ENCODE assay signal across 18 mouse cellular contexts in the genomic region with DNA sequence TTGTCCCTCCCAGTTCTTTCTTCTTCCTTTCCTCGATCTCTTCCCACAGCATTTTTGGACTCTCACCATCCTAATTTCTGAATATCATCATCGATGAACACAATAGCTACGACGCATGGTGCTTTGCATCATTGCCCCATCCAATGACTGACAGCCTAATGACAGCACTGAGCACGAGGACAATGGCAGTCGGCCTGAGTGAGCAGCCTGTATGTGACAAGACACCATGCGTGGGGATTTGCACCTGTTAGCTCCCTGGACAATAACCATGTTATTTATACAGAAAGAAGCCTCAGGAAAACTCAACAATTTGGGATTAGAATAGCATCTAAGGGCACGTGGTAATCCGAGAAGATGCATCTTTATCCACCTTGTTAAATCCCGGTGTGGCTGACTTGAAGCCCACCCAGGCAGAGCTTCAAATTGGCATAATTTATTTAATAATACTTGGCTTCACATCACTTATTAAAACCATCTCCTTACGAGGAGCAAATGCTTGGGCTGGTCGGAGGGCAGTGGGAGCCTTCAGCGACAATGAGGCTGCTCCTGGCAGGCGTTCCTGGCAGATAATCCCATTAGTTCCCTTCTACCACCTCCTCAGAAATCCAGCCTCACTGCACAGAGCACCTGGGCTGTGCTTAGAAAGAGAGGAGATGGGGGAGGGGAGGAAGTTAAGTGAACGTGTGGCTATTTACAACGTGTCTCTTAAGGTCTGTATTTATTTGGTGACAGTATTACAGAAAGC.
A peak's percentile ranks its signal among the peaks of the same experiment; 100 is the strongest.
DNase-seq lines count a peak whose midpoint lies in the region; ATAC-seq and TF ChIP-seq lines count a peak whose summit lies in the region.
"Had no signal": no experiment of that assay in that cellular context is flagged by ENCODE, and none has a peak within 500 bp of the region (broad histone marks: within the 10 kb centered on the region; RNA-seq: fewer than 3 reads in every experiment).

No protein-coding gene starts in this region.

- H3K27me3 ChIP-seq in heart, embryonic 10.5 days (ENCODE audit: insufficient read depth, poor library complexity, severe bottlenecking), result peaks cover 3% of the 10 kb centered on the region; the same call in 1 of the 2 replicates
- H3K27me3 ChIP-seq in heart, adult 2 months (ENCODE audit: control insufficient read depth, insufficient read depth, low read length), result no peaks in the 10 kb centered on the region
- H3K27me3 ChIP-seq in forebrain, embryonic 10.5 days (ENCODE audit: poor library complexity, severe bottlenecking), result peaks cover 11% of the 10 kb centered on the region
- H3K27me3 ChIP-seq in hindbrain, embryonic 16.5 days (replicated peaks; ENCODE audit: control insufficient read depth, insufficient read depth, low read length), result no peaks in the 10 kb centered on the region
- no peaks in the 10 kb centered on the region for H3K27me3 ChIP-seq in midbrain, postnatal 0 days (ENCODE audit: insufficient read depth, low read length)
- H3K27me3 ChIP-seq: liver, embryonic 12.5 days had no signal

- H3K9ac ChIP-seq in heart, adult 2 months (ENCODE audit: low read depth, low read length), result no peak overlapping the region
- H3K9ac ChIP-seq in hindbrain, embryonic 16.5 days (ENCODE audit: low read depth, low read length), result no peak overlapping the region
- no peak overlapping the region for H3K9ac ChIP-seq in midbrain, postnatal 0 days (replicated peaks; ENCODE audit: low read length, poor library complexity, severe bottlenecking)
- H3K9ac ChIP-seq: liver, embryonic 12.5 days; lung, embryonic 15.5 days had no signal

- no peak overlapping the region for H3K27ac ChIP-seq in heart, embryonic 10.5 days
- no peak overlapping the region for H3K27ac ChIP-seq in heart, adult 2 months
- H3K27ac ChIP-seq in forebrain, embryonic 10.5 days, result no peak overlapping the region
- H3K27ac ChIP-seq in hindbrain, embryonic 16.5 days (ENCODE audit: low read depth, low read length), result no peak overlapping the region
- H3K27ac ChIP-seq in midbrain, postnatal 0 days (ENCODE audit: low read depth, low read length), result no peak overlapping the region
- H3K27ac ChIP-seq: limb, embryonic 10.5 days; liver, embryonic 12.5 days; lung, embryonic 15.5 days had no signal

- intact Hi-C loops in heart, adult 2 months (cut with DNase I), result no loop called here

- ATAC-seq in hindbrain, embryonic 16.5 days, result peak; percentile 79
- ATAC-seq in midbrain, postnatal 0 days (ENCODE audit: low FRiP score), result no peak
- no peak for ATAC-seq in granulocyte monocyte progenitor cell, adult 5-6 weeks (replicated peaks; ENCODE audit: poor library complexity, severe bottlenecking)
- ATAC-seq: liver, embryonic 12.5 days had no signal

- H3K4me3 ChIP-seq in heart, embryonic 10.5 days, result no peak overlapping the region
- no peak overlapping the region for H3K4me3 ChIP-seq in heart, adult 2 months
- H3K4me3 ChIP-seq in forebrain, embryonic 10.5 days, result no peak overlapping the region
- H3K4me3 ChIP-seq in hindbrain, embryonic 16.5 days (ENCODE audit: low read length), result no peak overlapping the region
- no peak overlapping the region for H3K4me3 ChIP-seq in midbrain, postnatal 0 days (ENCODE audit: low read depth, low read length)
- H3K4me3 ChIP-seq: limb, embryonic 10.5 days; liver, embryonic 12.5 days; lung, embryonic 15.5 days had no signal

- no peak for TF ChIP-seq EP300 in heart, adult 2 months (IDR thresholded peaks at IDR 0.05; ENCODE audit: insufficient read depth, low read depth, low read length)

- peaks cover 56% of the 10 kb centered on the region for H3K4me1 ChIP-seq in heart, embryonic 10.5 days
- H3K4me1 ChIP-seq in heart, adult 2 months (ENCODE audit: control insufficient read depth, insufficient read depth, low read length), result peaks cover 2% of the 10 kb centered on the region
- peaks cover 21% of the 10 kb centered on the region for H3K4me1 ChIP-seq in forebrain, embryonic 10.5 days
- peaks cover 5% of the 10 kb centered on the region; the same call in 1 of the 2 replicates for H3K4me1 ChIP-seq in hindbrain, embryonic 16.5 days (ENCODE audit: control insufficient read depth, insufficient read depth, low read depth, low read length)
- no peaks in the 10 kb centered on the region for H3K4me1 ChIP-seq in midbrain, postnatal 0 days (ENCODE audit: insufficient read depth, low read length)
- H3K4me1 ChIP-seq: liver, embryonic 12.5 days had no signal

- DNase-seq in heart, embryonic 10.5 days (ENCODE audit: low spot score), result peak; percentile 64
- DNase-seq in heart, adult 2 months, result no peak
- peak; percentile 20 for DNase-seq in forebrain, embryonic 10.5 days (ENCODE audit: extremely low spot score, low spot score)
- DNase-seq in midbrain, postnatal 0 days (ENCODE audit: low spot score), result peak; percentile 68
- no peak for DNase-seq in Muller cell, postnatal 12 days (ENCODE audit: inconsistent ontology term)
- DNase-seq: B cell, adult 2 months; cerebellum, adult 2 months; heart, postnatal 36 days; kidney, adult 8-10 months; kidney, postnatal 4 days; layer of hippocampus, postnatal 36 days; spleen, adult 18-20 months; thymus, postnatal 36 days had no signal

- no peaks in the 10 kb centered on the region for H3K9me3 ChIP-seq in heart, embryonic 10.5 days
- H3K9me3 ChIP-seq in forebrain, embryonic 10.5 days, result no peaks in the 10 kb centered on the region
- H3K9me3 ChIP-seq in hindbrain, embryonic 16.5 days (ENCODE audit: control insufficient read depth, low read length), result no peaks in the 10 kb centered on the region
- no peaks in the 10 kb centered on the region for H3K9me3 ChIP-seq in midbrain, postnatal 0 days (ENCODE audit: low read length)
- H3K9me3 ChIP-seq: limb, embryonic 10.5 days; liver, embryonic 12.5 days; lung, embryonic 15.5 days had no signal

- no peak overlapping the region for H3K4me2 ChIP-seq in hindbrain, embryonic 16.5 days (ENCODE audit: low read length)
- H3K4me2 ChIP-seq in midbrain, postnatal 0 days (ENCODE audit: low read depth, low read length, poor library complexity, severe bottlenecking), result no peak overlapping the region
- H3K4me2 ChIP-seq: liver, embryonic 12.5 days; lung, embryonic 15.5 days had no signal

- TF ChIP-seq POLR2A in heart, adult 2 months (IDR thresholded peaks at IDR 0.05; ENCODE audit: insufficient read depth, low read depth, low read length), result no peak

- TF ChIP-seq CTCF in heart, adult 2 months (IDR thresholded peaks at IDR 0.05), result no peak
- no peak for TF ChIP-seq CTCF in midbrain, postnatal 0 days (IDR thresholded peaks at IDR 0.05)

- H3K79me2 ChIP-seq in heart, adult 2 months (replicated peaks; ENCODE audit: control insufficient read depth, insufficient read depth, low read length), result no peaks in the 10 kb centered on the region

- no peaks in the 10 kb centered on the region for H3K36me3 ChIP-seq in heart, embryonic 10.5 days
- H3K36me3 ChIP-seq in heart, adult 2 months (ENCODE audit: control insufficient read depth, insufficient read depth, low read length), result no peaks in the 10 kb centered on the region
- H3K36me3 ChIP-seq in forebrain, embryonic 10.5 days (replicated peaks), result no peaks in the 10 kb centered on the region
- H3K36me3 ChIP-seq in hindbrain, embryonic 16.5 days (ENCODE audit: control insufficient read depth, insufficient read depth, low read length), result no peaks in the 10 kb centered on the region
- H3K36me3 ChIP-seq in midbrain, postnatal 0 days (ENCODE audit: insufficient read depth, low read length), result no peaks in the 10 kb centered on the region
- H3K36me3 ChIP-seq: limb, embryonic 10.5 days; liver, embryonic 12.5 days; lung, embryonic 15.5 days had no signal

- WGBS in heart, embryonic 10.5 days, result 57% methylated on average over 16 of the region's 16 CpGs
- 78% methylated on average over 16 of the region's 16 CpGs for WGBS in heart, adult 2 months
- WGBS in forebrain, embryonic 10.5 days, result 27% methylated on average over 16 of the region's 16 CpGs
- 37% methylated on average over 16 of the region's 16 CpGs for WGBS in hindbrain, embryonic 16.5 days
- 21% methylated on average over 16 of the region's 16 CpGs for WGBS in midbrain, postnatal 0 days

Comparison
In these comparisons a context has a peak if more than half of its experiments do, and no peak if none do; other contexts are left out.
1. DNase-seq: peak in heart, embryonic 10.5 days (single experiment), forebrain, embryonic 10.5 days (single experiment) and midbrain, postnatal 0 days (single experiment); none in heart, adult 2 months (0 of 2) and Muller cell, postnatal 12 days (single experiment).